Mouse (Mus musculus) embryonic facial prominence, embryonic 12.5 days (tissue): ENCODE results near the gene Aldh1a2. TPM values are rescaled to one million over a fixed set of nuclear protein-coding genes. Genes with fewer than 3 reads are reported as not detected.

Source experiments
- ATAC-seq: fragments of 200-750 bp; cut with Nextera tagmentation; 2 replicates; pipeline ENCODE4 v1.8.0; 2017; ENCODE audit not compliant: insufficient number of reproducible peaks, insufficient read depth, low FRiP score, low TSS enrichment
- H3K27ac ChIP-seq: fragments of 300-500 bp; sonication (generic); 2 replicates; pipeline ENCODE4 v1.5.1; 2016; ENCODE audit warnings: mild to moderate bottlenecking
- H3K27me3 ChIP-seq: fragments of 300-500 bp; sonication (generic); 2 replicates; pipeline ENCODE4 v1.6.1; 2016; ENCODE audit warnings: mild to moderate bottlenecking, moderate library complexity
- H3K36me3 ChIP-seq: fragments of 300-500 bp; sonication (generic); 2 replicates; pipeline ENCODE4 v1.6.1; 2016; ENCODE audit warnings: mild to moderate bottlenecking
- H3K4me1 ChIP-seq: fragments of 300-500 bp; sonication (generic); 2 replicates; pipeline ENCODE4 v1.6.1; 2016
- H3K4me2 ChIP-seq: fragments of 300-500 bp; sonication (generic); replicated peaks from 2 replicates; pipeline ENCODE4 v1.6.1; 2016; ENCODE audit warnings: mild to moderate bottlenecking, moderate library complexity
- H3K4me3 ChIP-seq: fragments of 300-500 bp; sonication (generic); 2 replicates; pipeline ENCODE4 v1.5.1; 2016; ENCODE audit warnings: mild to moderate bottlenecking
- H3K9ac ChIP-seq: fragments of 300-500 bp; sonication (generic); 2 replicates; pipeline ENCODE4 v1.6.1; 2016; ENCODE audit warnings: mild to moderate bottlenecking, moderate library complexity
- H3K9me3 ChIP-seq: fragments of 300-500 bp; sonication (generic); 2 replicates; pipeline ENCODE4 v1.6.1; 2016; ENCODE audit warnings: mild to moderate bottlenecking, moderate library complexity
- WGBS: fragments of 180-500 bp; shearing (Covaris S2); methylation state at CpG from one replicate; pipeline ENCODE4 v1.1.7; 2016; 5-methylcytosine and 5-hydroxymethylcytosine counted together
- polyA plus RNA-seq: library from polyadenylated mRNA; unstranded; fragments of >200 nt; fragmentation: Nextera tagmentation; extraction: Ambion mirVana; gene quantifications from 2 replicates; pipeline ENCODE4 v1.2.1, GENCODE M21; 2016

Gene Aldh1a2
- polyA plus RNA-seq, 1 experiment from 2014 or later: 92.7 TPM

DNA sequence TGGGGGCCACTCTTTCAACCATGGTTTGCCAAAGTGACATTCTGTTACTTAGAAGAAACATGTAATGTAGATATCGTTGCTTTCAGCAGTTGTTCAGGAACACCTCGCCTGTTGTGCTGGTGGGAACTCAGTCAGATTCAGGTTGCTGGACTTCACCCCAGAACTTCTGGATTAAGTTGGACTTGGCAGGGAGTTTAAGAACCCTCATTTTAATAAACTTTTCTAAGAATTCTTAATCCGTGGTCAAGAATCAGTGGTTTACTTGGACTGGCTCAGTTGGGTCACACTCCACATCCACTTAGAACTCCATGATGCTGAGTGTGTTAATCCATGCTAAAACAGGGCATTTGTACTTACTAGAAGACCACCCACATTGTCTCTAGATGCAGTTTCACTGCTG is 54.6 kb downstream of the Aldh1a2 start:
- Histone ChIP-seq H3K4me2 (no peak overlapping the region), H3K4me3 (no peak overlapping the region), H3K9me3 (no peaks in the 10 kb centered on the region), H3K4me1 (no peaks in the 10 kb centered on the region), H3K36me3 (no peaks in the 10 kb centered on the region), H3K27me3 (no peaks in the 10 kb centered on the region), H3K9ac (no peak overlapping the region), H3K27ac (no peak overlapping the region)
- WGBS: 84% methylated on average over 3 of the region's 3 CpGs
- no peak for ATAC-seq

DNA sequence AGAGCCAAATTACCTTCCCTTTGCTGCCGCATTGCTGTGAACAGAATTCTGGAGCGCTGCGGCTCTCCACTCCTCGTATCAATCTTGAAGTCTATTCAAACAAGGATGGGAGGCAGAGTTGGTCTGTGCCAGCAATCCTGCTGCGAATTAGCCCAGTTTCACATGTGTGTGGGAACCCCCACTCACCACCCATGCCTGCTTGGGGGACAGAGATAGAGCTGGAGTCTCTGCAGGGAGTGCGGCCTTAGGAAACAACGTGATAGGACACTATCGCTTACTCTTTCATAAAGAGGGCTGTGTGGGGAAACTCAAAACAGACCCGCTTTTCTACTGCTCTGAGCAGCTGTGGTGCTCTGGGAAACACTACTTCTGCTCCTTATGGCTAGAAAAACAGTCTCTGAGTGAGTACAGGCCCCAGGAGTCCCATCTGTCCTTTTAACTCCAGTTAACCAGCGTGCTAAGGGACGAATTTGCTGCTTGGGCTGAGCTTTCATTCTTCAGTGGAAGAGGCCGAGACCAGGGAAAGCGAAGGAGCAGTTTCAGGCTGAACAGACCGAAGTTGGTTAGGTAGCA is 60.6 kb downstream of the Aldh1a2 start:
- Histone ChIP-seq H3K36me3 (no peaks in the 10 kb centered on the region), H3K9me3 (no peaks in the 10 kb centered on the region), H3K9ac (no peak overlapping the region), H3K4me3 (no peak overlapping the region), H3K4me2 (no peak overlapping the region), H3K4me1 (peaks cover 6% of the 10 kb centered on the region; the same call in 1 of the 2 replicates), H3K27me3 (no peaks in the 10 kb centered on the region), H3K27ac (peak overlapping the region; percentile 70)
- 50% methylated on average over 14 of the region's 14 CpGs for WGBS
- ATAC-seq: no peak

- H3K4me1 ChIP-seq: peaks cover 6% of the 10 kb centered on the region; the same call in 1 of the 2 replicates
- no peak overlapping the region for H3K4me3 ChIP-seq
- no peak for ATAC-seq
- no peaks in the 10 kb centered on the region for H3K36me3 ChIP-seq
- H3K4me2 ChIP-seq: no peak overlapping the region
- 91% methylated on average over 4 of the region's 4 CpGs for WGBS
- no peak overlapping the region for H3K27ac ChIP-seq
- H3K9ac ChIP-seq: no peak overlapping the region
- H3K27me3 ChIP-seq: no peaks in the 10 kb centered on the region
- H3K9me3 ChIP-seq: no peaks in the 10 kb centered on the region
Measured at GRCm38 (mm10) chr9:71278741-71279140, 63.2 kb downstream of the Aldh1a2 start.

- 83% methylated on average over 7 of the region's 7 CpGs for WGBS
- no peaks in the 10 kb centered on the region for H3K27me3 ChIP-seq
- H3K4me1 ChIP-seq: no peaks in the 10 kb centered on the region
- H3K4me2 ChIP-seq: no peak overlapping the region
- H3K9me3 ChIP-seq: no peaks in the 10 kb centered on the region
- ATAC-seq: no peak
- no peak overlapping the region for H3K27ac ChIP-seq
- H3K9ac ChIP-seq: no peak overlapping the region
- H3K36me3 ChIP-seq: no peaks in the 10 kb centered on the region
- H3K4me3 ChIP-seq: no peak overlapping the region
Measured at GRCm38 (mm10) chr9:71283156-71283555, 67.6 kb downstream of the Aldh1a2 start.

DNA sequence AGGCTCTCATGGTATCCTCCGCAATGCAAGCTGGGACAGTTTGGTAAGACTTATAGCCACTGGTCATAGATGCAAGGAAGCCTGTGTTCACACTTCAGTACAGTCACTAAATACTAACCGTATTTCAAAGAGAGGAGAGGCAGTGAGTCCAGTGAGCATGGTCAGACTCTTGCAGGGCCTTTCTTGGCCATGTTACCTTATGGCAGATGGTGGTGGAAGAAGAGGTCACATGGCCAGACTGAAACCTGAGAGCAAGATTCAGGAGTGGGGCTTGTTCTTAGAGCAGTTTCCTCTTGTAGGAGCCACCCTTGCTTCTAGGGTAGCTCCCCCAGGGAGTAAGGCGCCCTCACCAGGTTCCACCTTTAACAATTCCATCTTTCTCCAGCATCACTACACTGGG is 69.6 kb downstream of the Aldh1a2 start:
- 86% methylated on average over 3 of the region's 3 CpGs for WGBS
- no peaks in the 10 kb centered on the region for H3K27me3 ChIP-seq

DNA sequence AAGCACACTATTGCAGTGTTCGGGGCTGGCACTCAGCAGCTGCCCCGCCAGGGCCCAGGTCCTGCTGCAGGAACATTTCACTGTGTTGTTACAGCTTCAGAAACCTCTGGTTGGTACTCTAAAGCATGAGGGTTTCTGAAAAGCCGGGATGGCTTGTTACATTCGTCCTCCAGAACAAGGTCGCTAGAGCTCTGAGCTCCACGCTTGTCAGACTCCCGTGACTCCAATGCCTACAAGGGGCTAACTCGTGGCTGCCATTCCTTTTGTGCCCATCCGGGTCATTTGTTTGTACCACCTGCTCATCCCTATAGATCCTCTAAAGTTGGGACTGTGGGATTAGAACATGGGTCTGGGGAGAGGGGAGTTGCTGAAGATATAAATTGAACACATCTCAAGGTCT is 70.8 kb downstream of the Aldh1a2 start:
- no peak overlapping the region for H3K4me2 ChIP-seq
- no peaks in the 10 kb centered on the region for H3K36me3 ChIP-seq
- no peaks in the 10 kb centered on the region for H3K27me3 ChIP-seq
- H3K4me3 ChIP-seq: no peak overlapping the region
- no peak overlapping the region for H3K9ac ChIP-seq
- WGBS: 92% methylated on average over 9 of the region's 9 CpGs
- no peaks in the 10 kb centered on the region for H3K4me1 ChIP-seq
- no peaks in the 10 kb centered on the region for H3K9me3 ChIP-seq
- no peak overlapping the region for H3K27ac ChIP-seq
- ATAC-seq: no peak

More for the DNA sequence above, 69.6 kb downstream of the Aldh1a2 start:
- Histone ChIP-seq H3K36me3 (no peaks in the 10 kb centered on the region), H3K4me3 (no peak overlapping the region), H3K9ac (no peak overlapping the region), H3K4me2 (no peak overlapping the region), H3K4me1 (no peaks in the 10 kb centered on the region), H3K27ac (no peak overlapping the region), H3K9me3 (no peaks in the 10 kb centered on the region)
- ATAC-seq: no peak

- ATAC-seq: no peak
- WGBS: 68% methylated on average over 6 of the region's 6 CpGs
- H3K36me3 ChIP-seq: no peaks in the 10 kb centered on the region
Measured at GRCm38 (mm10) chr9:71288738-71289137, 73.1 kb downstream of the Aldh1a2 start.

GRCm38 (mm10) chr9:71289810-71290209 is 74.2 kb downstream of the Aldh1a2 start:
- no peaks in the 10 kb centered on the region for H3K4me1 ChIP-seq
- H3K9me3 ChIP-seq: no peaks in the 10 kb centered on the region
- WGBS: 80% methylated on average over 3 of the region's 3 CpGs
- H3K27me3 ChIP-seq: no peaks in the 10 kb centered on the region
- no peak overlapping the region for H3K4me3 ChIP-seq
- no peak overlapping the region for H3K27ac ChIP-seq
- ATAC-seq: no peak
- H3K9ac ChIP-seq: no peak overlapping the region
- no peak overlapping the region for H3K4me2 ChIP-seq
- H3K36me3 ChIP-seq: no peaks in the 10 kb centered on the region

More at GRCm38 (mm10) chr9:71288738-71289137, 73.1 kb downstream of the Aldh1a2 start:
- no peak overlapping the region for H3K27ac ChIP-seq
- no peaks in the 10 kb centered on the region for H3K9me3 ChIP-seq
- H3K9ac ChIP-seq: no peak overlapping the region
- no peak overlapping the region for H3K4me2 ChIP-seq
- no peaks in the 10 kb centered on the region for H3K4me1 ChIP-seq
- no peak overlapping the region for H3K4me3 ChIP-seq
- no peaks in the 10 kb centered on the region for H3K27me3 ChIP-seq

DNA sequence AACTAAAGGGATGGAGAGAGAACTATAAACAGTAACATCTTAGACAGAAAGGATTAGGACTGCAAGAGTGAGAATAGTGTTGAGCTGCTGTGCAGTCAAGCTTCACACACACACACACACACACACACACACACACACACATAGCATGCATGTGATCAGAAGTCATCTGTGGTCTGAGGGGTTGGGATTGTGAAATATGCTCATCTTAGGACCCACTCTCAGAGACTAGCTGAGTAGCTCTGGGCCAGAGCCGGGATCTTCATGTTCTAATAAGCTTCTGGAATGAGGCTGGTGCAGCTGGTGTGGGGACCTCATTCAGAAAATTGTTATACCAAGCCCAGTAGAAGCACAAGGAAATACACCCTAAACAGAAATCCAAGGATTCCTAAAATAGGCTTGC is 75.1 kb downstream of the Aldh1a2 start:
- Histone ChIP-seq H3K27ac (no peak overlapping the region), H3K9ac (no peak overlapping the region), H3K4me1 (0 out of 2 replicates have a peak, but pooled peaks cover 3% of the 10 kb centered on the region), H3K27me3 (no peaks in the 10 kb centered on the region), H3K4me3 (no peak overlapping the region), H3K9me3 (no peaks in the 10 kb centered on the region), H3K36me3 (no peaks in the 10 kb centered on the region), H3K4me2 (no peak overlapping the region)
- 96% methylated on average over 1 of the region's 1 CpGs for WGBS
- no peak for ATAC-seq

DNA sequence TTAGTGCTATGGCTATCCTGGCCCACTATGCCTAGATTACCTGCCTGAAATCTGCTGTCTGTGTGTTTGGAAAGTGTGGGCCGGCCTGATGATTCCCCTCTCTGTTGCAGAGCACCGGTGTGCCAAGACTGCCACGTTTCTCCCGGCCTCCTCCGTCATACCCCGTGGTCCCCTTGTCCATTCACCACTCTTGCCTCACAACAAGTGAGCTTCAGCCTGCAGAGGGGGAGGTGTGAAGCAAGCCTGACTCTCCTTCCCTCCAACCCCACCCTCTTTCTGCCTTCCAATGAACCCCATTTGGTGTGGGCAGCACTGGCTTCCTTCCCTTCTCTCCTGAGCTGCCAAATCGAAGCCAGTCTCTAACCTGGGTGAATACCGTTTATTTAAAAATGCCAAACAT is 79.9 kb downstream of the Aldh1a2 start:
- H3K27me3 ChIP-seq: no peaks in the 10 kb centered on the region
- H3K4me3 ChIP-seq: no peak overlapping the region
- 0 out of 2 replicates have a peak, but pooled peaks cover 3% of the 10 kb centered on the region for H3K4me1 ChIP-seq
- WGBS: 71% methylated on average over 8 of the region's 8 CpGs
- no peak overlapping the region for H3K4me2 ChIP-seq
- H3K9ac ChIP-seq: no peak overlapping the region
- no peaks in the 10 kb centered on the region for H3K36me3 ChIP-seq
- ATAC-seq: no peak
- no peak overlapping the region for H3K27ac ChIP-seq
- no peaks in the 10 kb centered on the region for H3K9me3 ChIP-seq

GRCm38 (mm10) chr9:71303594-71303993 is 88.0 kb downstream of the Aldh1a2 start:
- no peaks in the 10 kb centered on the region for H3K4me1 ChIP-seq
- no peak overlapping the region for H3K4me3 ChIP-seq
- 42% methylated on average over 2 of the region's 2 CpGs for WGBS
- H3K27me3 ChIP-seq: no peaks in the 10 kb centered on the region
- H3K9me3 ChIP-seq: no peaks in the 10 kb centered on the region
- no peak for ATAC-seq
- H3K27ac ChIP-seq: no peak overlapping the region
- no peak overlapping the region for H3K4me2 ChIP-seq
- H3K36me3 ChIP-seq: no peaks in the 10 kb centered on the region
- H3K9ac ChIP-seq: no peak overlapping the region

DNA sequence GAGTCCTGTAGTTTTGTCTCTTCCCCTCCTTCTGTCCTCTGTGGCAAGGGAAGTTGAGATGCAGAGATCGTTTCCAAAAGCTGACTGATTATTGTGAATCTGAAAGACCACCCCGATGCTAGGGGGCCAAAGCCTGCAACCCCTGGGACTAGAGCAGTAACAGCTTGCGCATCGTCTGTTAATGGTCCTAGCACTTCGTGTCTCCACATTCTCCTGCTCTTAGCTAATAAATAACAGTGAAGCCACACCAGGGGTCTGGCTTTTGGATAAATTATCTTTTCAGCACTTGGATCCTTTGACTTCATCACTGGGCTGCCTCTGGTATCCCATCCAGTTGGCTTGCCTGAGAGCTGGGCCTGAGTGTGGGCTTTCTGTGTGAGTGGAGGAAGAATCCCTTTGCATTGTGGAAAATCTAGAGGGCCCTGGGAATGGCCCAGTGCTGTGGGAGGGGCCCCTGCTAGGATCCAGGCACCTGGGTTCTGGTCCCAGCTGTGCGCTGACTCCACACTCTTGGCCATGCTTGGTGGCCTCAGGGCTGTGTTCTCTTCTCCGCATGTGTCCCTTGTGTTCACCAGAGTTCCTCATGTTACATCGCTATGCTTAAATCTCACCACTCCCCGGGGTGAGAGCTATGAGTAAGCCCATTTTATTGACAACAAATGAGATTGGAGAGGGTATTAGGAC is 91.7 kb downstream of the Aldh1a2 start:
- H3K36me3 ChIP-seq: no peaks in the 10 kb centered on the region
- H3K27me3 ChIP-seq: no peaks in the 10 kb centered on the region
- no peak overlapping the region for H3K4me2 ChIP-seq
- no peak overlapping the region for H3K27ac ChIP-seq
- no peak for ATAC-seq
- WGBS: 75% methylated on average over 9 of the region's 9 CpGs
- no peaks in the 10 kb centered on the region for H3K4me1 ChIP-seq
- no peaks in the 10 kb centered on the region for H3K9me3 ChIP-seq
- no peak overlapping the region for H3K9ac ChIP-seq
- no peak overlapping the region for H3K4me3 ChIP-seq
